Mouse (Mus musculus) neural tube, embryonic 14.5 days (tissue): Measurements from ENCODE around the gene Ccdc106. TPM values are rescaled to one million over a fixed set of nuclear protein-coding genes. Genes with fewer than 3 reads are reported as not detected.
"Not testable (repeated sequence)": the region's sequence is repeated elsewhere in the genome, so short reads cannot be mapped to it uniquely, and the experiment has no call there.

ENCODE experiments used
- ATAC-seq: fragments of 200-750 bp; cut with Nextera tagmentation; 2 replicates; pipeline ENCODE4 v1.8.0; 2017; ENCODE audit warnings: low read depth, mild to moderate bottlenecking, moderate TSS enrichment, moderate library complexity
- H3K27ac ChIP-seq: fragments of 300-500 bp; sonication (generic); 2 replicates; pipeline ENCODE4 v1.5.1; 2014; ENCODE audit warnings: low read depth, mild to moderate bottlenecking, control low read depth, low read length, moderate library complexity, mixed read lengths
- H3K27me3 ChIP-seq: fragments of 300-500 bp; sonication (generic); 2 replicates; pipeline ENCODE4 v1.6.1; 2014; ENCODE audit warnings: low read length; ENCODE audit not compliant: control insufficient read depth, insufficient read depth
- H3K36me3 ChIP-seq: fragments of 300-500 bp; sonication (generic); 2 replicates; pipeline ENCODE4 v1.6.1; 2014; ENCODE audit warnings: low read length, mixed read lengths; ENCODE audit not compliant: control insufficient read depth, insufficient read depth
- H3K4me1 ChIP-seq: fragments of 300-500 bp; sonication (generic); 2 replicates; pipeline ENCODE4 v1.6.1; 2014; ENCODE audit warnings: low read length; ENCODE audit not compliant: control insufficient read depth, insufficient read depth
- H3K4me2 ChIP-seq: fragments of 300-500 bp; sonication (generic); 2 replicates; pipeline ENCODE4 v1.6.1; 2014; ENCODE audit warnings: mild to moderate bottlenecking, low read depth, low read length, control low read depth
- H3K4me3 ChIP-seq: fragments of 300-500 bp; sonication (generic); 2 replicates; pipeline ENCODE4 v1.5.1; 2014; ENCODE audit warnings: low read depth, low read length, control low read depth, mixed read lengths
- H3K9ac ChIP-seq: fragments of 300-500 bp; sonication (generic); replicated peaks from 2 replicates; pipeline ENCODE4 v1.6.1; 2014; ENCODE audit warnings: low read depth, mild to moderate bottlenecking, control low read depth, low read length, mixed read lengths
- H3K9me3 ChIP-seq: fragments of 300-500 bp; sonication (generic); 2 replicates; pipeline ENCODE4 v1.6.1; 2016; ENCODE audit warnings: low read length; ENCODE audit not compliant: control insufficient read depth
- WGBS: fragments of 180-500 bp; shearing (Covaris S2); extraction: QIAGEN DNeasy Blood & Tissue Kit; methylation state at CpG from one replicate; pipeline ENCODE4 v1.1.7; 2014; 5-methylcytosine and 5-hydroxymethylcytosine counted together
- polyA plus RNA-seq: library from polyadenylated mRNA; unstranded; fragments of >200 nt; fragmentation: Nextera tagmentation; extraction: Ambion mirVana; gene quantifications from 2 replicates; pipeline ENCODE4 v1.2.1, GENCODE M21; 2014

Ccdc106 gene
- polyA plus RNA-seq, 1 experiment from 2014 or later: 64.8 TPM

GRCm38 (mm10) chr7:5060944-5061773 lies 40.8 kb downstream of the Ccdc106 start:
- peaks cover 37% of the 10 kb centered on the region for H3K4me1 ChIP-seq
- H3K4me2 ChIP-seq: peak overlapping the region; percentile 72
- ATAC-seq: peak; percentile 88
- no peaks in the 10 kb centered on the region for H3K9me3 ChIP-seq
- peak overlapping the region; percentile 80 for H3K9ac ChIP-seq
- WGBS: under 1% methylated on average over 60 of the region's 60 CpGs
- peaks cover 6% of the 10 kb centered on the region; the same call in 1 of the 2 replicates for H3K36me3 ChIP-seq
- peak overlapping the region; percentile 97 for H3K27ac ChIP-seq
- H3K27me3 ChIP-seq: peaks cover 10% of the 10 kb centered on the region; the same call in 1 of the 2 replicates
- peak overlapping the region; percentile 68 for H3K4me3 ChIP-seq

GRCm38 (mm10) chr7:5061774-5062359 lies 41.5 kb downstream of the Ccdc106 start, which contains the start of gene U2af2:
Gene U2af2 (plus strand): TSS chr7:5062143.
- H3K27ac ChIP-seq: peak within 1 kb of the TSS; percentile 97
- H3K4me1 ChIP-seq: peaks cover 37% of the 10 kb centered on the region
- H3K27me3 ChIP-seq: peaks cover 9% of the 10 kb centered on the region; the same call in 1 of the 2 replicates
- peaks cover 6% of the 10 kb centered on the region for H3K36me3 ChIP-seq
- peak within 1 kb of the TSS; percentile 68 for H3K4me3 ChIP-seq
- under 1% methylated on average over 54 of the region's 65 CpGs for WGBS
- peak within 1 kb of the TSS; percentile 80 for H3K9ac ChIP-seq
- no peaks in the 10 kb centered on the region for H3K9me3 ChIP-seq
- peak; percentile 84 for ATAC-seq
- peak within 1 kb of the TSS; percentile 72 for H3K4me2 ChIP-seq

- H3K36me3 ChIP-seq: peaks cover 12% of the 10 kb centered on the region
- H3K9me3 ChIP-seq: no peaks in the 10 kb centered on the region
- peak overlapping the region; percentile 68 for H3K4me3 ChIP-seq
- peak overlapping the region; percentile 97 for H3K27ac ChIP-seq
- ATAC-seq: peak; percentile 47
- peaks cover 34% of the 10 kb centered on the region for H3K4me1 ChIP-seq
- peak overlapping the region; percentile 72 for H3K4me2 ChIP-seq
- H3K27me3 ChIP-seq: 0 out of 2 replicates have a peak, but pooled peaks cover 5% of the 10 kb centered on the region
- under 1% methylated on average over 50 of the region's 51 CpGs for WGBS
- peak overlapping the region; percentile 61 for H3K9ac ChIP-seq
These were observed 42.1 kb downstream of the Ccdc106 start for GRCm38 (mm10) chr7:5062360-5063001.

DNA sequence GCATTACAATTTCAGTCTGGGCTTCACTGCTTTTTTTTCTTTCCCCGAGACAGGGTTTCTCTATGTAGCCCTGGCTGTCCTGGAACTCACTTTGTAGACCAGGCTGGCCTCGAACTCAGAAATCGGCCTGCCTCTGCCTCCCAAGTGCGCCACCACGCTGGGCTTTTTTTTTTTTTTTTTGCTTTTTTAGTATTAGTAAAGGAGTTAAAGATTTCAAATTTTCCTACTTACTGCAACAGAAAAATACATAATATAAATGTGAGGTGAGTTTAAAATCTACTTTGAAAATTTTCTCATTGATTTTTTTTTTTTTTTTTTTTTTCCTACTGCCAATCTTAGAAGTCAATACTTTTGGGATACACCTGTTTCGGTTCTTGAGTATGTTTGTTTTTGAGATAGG lies 44.5 kb downstream of the Ccdc106 start:
- Histone ChIP-seq H3K4me1 (peaks cover 26% of the 10 kb centered on the region), H3K36me3 (peaks cover 29% of the 10 kb centered on the region), H3K9me3 (no peaks in the 10 kb centered on the region), H3K27me3 (no peaks in the 10 kb centered on the region), H3K27ac (no peak overlapping the region), H3K4me3 (no peak overlapping the region), H3K9ac (no peak overlapping the region), H3K4me2 (no peak overlapping the region)
- no peak for ATAC-seq
- 93% methylated on average over 6 of the region's 6 CpGs for WGBS

DNA sequence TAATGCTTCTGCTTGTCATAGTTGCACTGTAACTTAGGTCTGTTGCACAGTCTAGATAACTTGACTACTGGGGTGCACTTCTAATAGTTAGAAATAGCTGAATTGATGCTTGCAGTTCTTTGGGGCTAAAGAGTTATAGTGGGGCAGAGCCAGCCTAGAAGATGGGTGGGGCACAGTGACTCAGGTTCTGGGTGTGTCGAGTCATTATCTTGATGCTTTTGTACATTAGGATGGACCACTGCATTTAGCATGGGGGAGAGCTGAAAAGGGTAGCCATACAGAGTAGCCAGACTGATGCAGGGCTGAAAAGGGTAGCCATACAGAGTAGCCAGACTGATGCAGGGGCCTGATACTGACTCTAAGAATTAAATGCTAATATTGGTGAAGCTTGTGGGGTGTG lies 53.2 kb downstream of the Ccdc106 start:
- H3K9me3 ChIP-seq: no peaks in the 10 kb centered on the region
- 84% methylated on average over 1 of the region's 1 CpGs for whole genome bisulfite sequencing
- ATAC-seq: no peak

DNA sequence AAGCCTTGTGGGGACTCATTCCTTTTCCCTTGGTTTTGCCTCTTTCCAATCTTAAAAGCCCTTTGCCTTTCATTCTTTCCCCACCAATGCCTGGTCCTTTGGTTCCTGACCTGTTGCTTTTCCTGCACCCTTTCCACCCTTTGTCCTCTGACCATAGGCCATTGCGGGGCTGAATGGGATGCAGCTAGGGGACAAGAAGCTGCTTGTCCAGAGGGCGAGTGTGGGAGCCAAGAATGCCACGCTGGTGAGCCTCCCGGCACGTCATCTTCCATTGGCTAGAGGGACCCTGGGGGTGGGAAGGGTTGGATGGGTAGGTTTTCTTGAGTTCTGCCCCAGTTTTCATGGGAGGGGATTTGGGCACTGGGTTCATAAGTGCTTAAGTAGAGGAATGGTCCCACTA lies 54.6 kb downstream of the Ccdc106 start:
- 94% methylated on average over 5 of the region's 5 CpGs for WGBS
- Histone ChIP-seq H3K27me3 (no peaks in the 10 kb centered on the region), H3K36me3 (peaks cover 75% of the 10 kb centered on the region), H3K4me3 (no peak overlapping the region), H3K9ac (no peak overlapping the region), H3K27ac (no peak overlapping the region), H3K4me1 (no peaks in the 10 kb centered on the region), H3K9me3 (no peaks in the 10 kb centered on the region), H3K4me2 (no peak overlapping the region)
- ATAC-seq: no peak

More for the DNA sequence above, 53.2 kb downstream of the Ccdc106 start:
- no peak overlapping the region for H3K9ac ChIP-seq
- H3K4me3 ChIP-seq: no peak overlapping the region
- no peak overlapping the region for H3K27ac ChIP-seq
- no peaks in the 10 kb centered on the region for H3K4me1 ChIP-seq
- no peaks in the 10 kb centered on the region for H3K27me3 ChIP-seq
- peaks cover 85% of the 10 kb centered on the region for H3K36me3 ChIP-seq
- H3K4me2 ChIP-seq: no peak overlapping the region

- Histone ChIP-seq H3K36me3 (peaks cover 57% of the 10 kb centered on the region), H3K27ac (no peak overlapping the region), H3K4me2 (no peak overlapping the region), H3K27me3 (no peaks in the 10 kb centered on the region; the same call in 1 of the 2 replicates), H3K4me3 (no peak overlapping the region), H3K9ac (no peak overlapping the region), H3K4me1 (peaks cover 9% of the 10 kb centered on the region; the same call in 1 of the 2 replicates), H3K9me3 (no peaks in the 10 kb centered on the region)
- WGBS: 90% methylated on average over 2 of the region's 2 CpGs
- no peak for ATAC-seq
These were observed 56.6 kb downstream of the Ccdc106 start for GRCm38 (mm10) chr7:5076931-5077330.

GRCm38 (mm10) chr7:5079365-5080009 lies 59.1 kb downstream of the Ccdc106 start:
- Histone ChIP-seq H3K9ac (peak overlapping the region; percentile 32; the same call in 1 of the 2 replicates), H3K4me2 (peak overlapping the region; percentile 71), H3K4me1 (peaks cover 12% of the 10 kb centered on the region; the same call in 1 of the 2 replicates), H3K4me3 (peak overlapping the region; percentile 93), H3K27ac (peak overlapping the region; percentile 90), H3K36me3 (peaks cover 39% of the 10 kb centered on the region)
- H3K27me3 ChIP-seq, H3K9me3 ChIP-seq: not testable (repeated sequence)
- WGBS: 50% methylated on average over 9 of the region's 13 CpGs
- ATAC-seq: peak; percentile 61
